Mouse (Mus musculus) myocyte (in vitro differentiated cells): Measurements from ENCODE around the gene Kif22.

Experiments used
- CEBPB ChIP-seq: IDR thresholded peaks from 2 replicates; pipeline ENCODE4 v1.6.1; 2011; ENCODE audit warnings: mild to moderate bottlenecking, moderate library complexity; ENCODE audit not compliant: poor library complexity, insufficient read depth, severe bottlenecking
- E2F4 ChIP-seq: IDR thresholded peaks from one replicate; pipeline ENCODE4 v1.6.1; 2011; ENCODE audit warnings: mild to moderate bottlenecking, control low read depth, moderate library complexity; ENCODE audit not compliant: insufficient read depth
- MAX ChIP-seq: IDR thresholded peaks from one replicate; pipeline ENCODE4 v1.6.1; 2011; ENCODE audit warnings: low read depth, mild to moderate bottlenecking, control low read depth
- MYOD1 ChIP-seq, 3 experiments: IDR thresholded peaks; one replicate each; pipeline ENCODE4 v1.6.1; 2011; ENCODE audit warnings: control low read depth in 2 of 3, low read depth in 2 of 3, mild to moderate bottlenecking in 2 of 3, moderate library complexity in 1 of 3; ENCODE audit not compliant: insufficient read length in 2 of 3, control insufficient read depth in 1 of 3
- MYOG ChIP-seq, 3 experiments: IDR thresholded peaks; one replicate each; pipeline ENCODE4 v1.6.1; 2011; ENCODE audit warnings: control low read depth in 2 of 3, low read depth in 2 of 3, mild to moderate bottlenecking in 2 of 3; ENCODE audit not compliant: insufficient read length in 2 of 3, control insufficient read depth in 1 of 3, insufficient read depth in 1 of 3
- POLR2A ChIP-seq: IDR thresholded peaks from one replicate; pipeline ENCODE4 v1.6.1; 2011; ENCODE audit warnings: low read depth, mild to moderate bottlenecking, control low read depth, moderate library complexity; ENCODE audit not compliant: insufficient read length
- POLR2AphosphoS2 ChIP-seq: IDR thresholded peaks from one replicate; pipeline ENCODE4 v1.6.1; 2011; ENCODE audit warnings: low read depth, control low read depth; ENCODE audit not compliant: insufficient read length
- REST ChIP-seq: IDR thresholded peaks from one replicate; pipeline ENCODE4 v1.6.1; 2011; ENCODE audit warnings: mild to moderate bottlenecking, control low read depth, moderate library complexity; ENCODE audit not compliant: insufficient read depth, insufficient read length
- SRF ChIP-seq: IDR thresholded peaks from one replicate; pipeline ENCODE4 v1.6.1; 2011; ENCODE audit warnings: low read depth; ENCODE audit not compliant: control insufficient read depth, insufficient read length
- TCF12 ChIP-seq: IDR thresholded peaks from one replicate; pipeline ENCODE4 v1.6.1; 2011; ENCODE audit warnings: mild to moderate bottlenecking, control low read depth; ENCODE audit not compliant: poor library complexity, insufficient read depth, severe bottlenecking
- TCF3 ChIP-seq: IDR thresholded peaks from one replicate; pipeline ENCODE4 v1.6.1; 2011; ENCODE audit warnings: low read depth, control low read depth; ENCODE audit not compliant: insufficient read length
- USF1 ChIP-seq: IDR thresholded peaks from one replicate; pipeline ENCODE4 v1.6.1; 2011; ENCODE audit warnings: low read depth, mild to moderate bottlenecking, control low read depth, moderate library complexity

DNA sequence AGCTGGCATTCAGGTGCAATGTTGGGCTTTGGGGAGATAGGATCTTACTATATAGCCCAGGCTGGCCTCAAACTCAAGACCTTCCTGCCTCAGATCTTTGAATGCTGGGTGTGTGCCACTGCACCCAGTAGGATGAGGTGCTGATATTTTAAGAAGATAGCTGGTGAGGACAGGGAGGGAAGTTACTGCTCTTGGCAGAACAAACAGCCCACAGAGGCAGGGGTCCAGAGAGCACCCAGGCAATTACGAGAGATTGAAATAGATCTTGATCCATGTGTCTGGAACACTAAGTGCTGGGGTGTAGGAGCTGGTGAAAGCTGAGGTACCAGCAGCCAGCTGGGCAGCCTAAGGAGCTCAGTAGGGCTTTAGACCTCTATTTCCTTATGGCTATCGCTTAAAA is 60.7 kb downstream of the Kif22 start:
- TF ChIP-seq POLR2AphosphoS2: no peak
- no peak for TF ChIP-seq REST
- TF ChIP-seq MYOD1 (IDR thresholded peaks at IDR 0.05; ENCODE audit: control insufficient read depth in 1 of 3, insufficient read length in 2 of 3, low read depth in 2 of 3): no peak
- TF ChIP-seq POLR2A: no peak
- TF ChIP-seq E2F4: no peak
- TF ChIP-seq MYOG (IDR thresholded peaks at IDR 0.05; ENCODE audit: control insufficient read depth in 1 of 3, insufficient read depth in 1 of 3, insufficient read length in 2 of 3, low read depth in 2 of 3): no peak
- no peak for TF ChIP-seq MAX
- no peak for TF ChIP-seq CEBPB
- TF ChIP-seq USF1: no peak
- TF ChIP-seq TCF3: no peak
- TF ChIP-seq TCF12: no peak
- TF ChIP-seq SRF: no peak
